Mouse (Mus musculus) thymus, postnatal 25 days (tissue): ENCODE results near the gene Ccdc90b.

Experiments
- DNase-seq: peaks from one replicate; pipeline ENCODE4 v3.0.0; 2022

Ccdc90b gene

DNA sequence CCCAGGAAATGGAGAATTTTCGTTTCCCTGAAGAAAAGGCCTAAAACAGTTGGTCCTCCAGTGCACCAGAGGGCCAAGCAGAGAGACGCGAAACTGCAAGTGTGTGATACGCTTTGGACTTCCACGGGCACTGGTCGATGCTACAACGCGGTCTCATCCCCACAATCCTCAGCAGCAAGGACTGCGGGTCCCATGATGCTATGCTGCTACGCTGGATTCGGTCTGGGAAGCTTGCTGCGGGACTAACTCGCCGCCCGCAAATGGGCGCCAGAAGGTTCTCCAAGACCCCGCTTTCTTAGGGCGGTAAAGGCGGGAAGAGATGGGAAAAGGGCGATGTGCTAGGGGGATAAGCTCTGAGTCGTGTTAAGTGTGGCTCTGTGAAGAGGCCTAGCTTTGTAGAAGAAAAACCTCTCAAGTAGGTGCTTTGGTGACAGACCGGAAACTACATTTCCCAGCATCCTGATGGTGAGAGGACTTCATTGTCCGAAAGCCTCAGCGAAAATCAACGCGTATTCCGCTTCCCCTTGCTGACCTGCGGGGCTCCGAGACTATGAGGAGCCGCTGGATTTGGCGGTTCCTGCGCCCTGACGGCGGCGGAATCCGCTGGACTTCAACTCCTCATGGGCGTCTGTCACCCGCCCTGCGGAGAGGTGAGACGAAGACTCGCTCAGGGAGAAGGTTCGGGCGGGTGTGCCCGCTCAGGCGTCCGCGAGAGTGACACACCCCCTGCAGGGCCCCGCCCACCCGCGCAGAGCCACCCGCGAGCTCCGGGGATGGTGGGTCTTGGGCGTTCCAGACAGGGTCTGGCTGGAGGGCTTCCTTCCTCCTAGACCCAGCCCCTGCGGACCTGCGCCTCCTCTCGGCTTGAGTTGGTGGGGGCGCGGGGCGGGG lies at the start of gene Ccdc90b:
Gene Ccdc90b, plus strand, starts transcription at position 164 of the 891 bp plus-strand sequence.
- DNase-seq = peak; percentile 82

DNA sequence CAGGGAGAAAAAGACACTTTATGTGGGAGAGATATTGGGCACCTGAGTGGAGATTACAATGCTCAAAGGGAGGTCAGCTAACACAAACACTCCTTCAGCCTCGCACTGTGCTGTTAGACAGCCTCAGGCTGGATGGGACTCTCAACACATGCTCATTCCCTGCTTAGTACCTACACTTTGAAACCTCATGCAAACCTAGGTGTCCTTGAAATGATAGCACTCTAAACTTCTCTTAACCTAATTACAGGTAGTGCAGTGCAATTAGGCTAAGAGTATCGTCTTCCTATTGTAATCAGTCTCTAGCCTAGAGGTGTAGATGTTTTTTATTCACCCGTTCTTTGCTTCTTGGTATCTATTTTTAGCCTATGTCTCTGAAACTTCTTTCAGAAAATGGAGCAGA lies 40.6 kb upstream of the Ccdc90b start:
- DNase-seq = no peak

DNA sequence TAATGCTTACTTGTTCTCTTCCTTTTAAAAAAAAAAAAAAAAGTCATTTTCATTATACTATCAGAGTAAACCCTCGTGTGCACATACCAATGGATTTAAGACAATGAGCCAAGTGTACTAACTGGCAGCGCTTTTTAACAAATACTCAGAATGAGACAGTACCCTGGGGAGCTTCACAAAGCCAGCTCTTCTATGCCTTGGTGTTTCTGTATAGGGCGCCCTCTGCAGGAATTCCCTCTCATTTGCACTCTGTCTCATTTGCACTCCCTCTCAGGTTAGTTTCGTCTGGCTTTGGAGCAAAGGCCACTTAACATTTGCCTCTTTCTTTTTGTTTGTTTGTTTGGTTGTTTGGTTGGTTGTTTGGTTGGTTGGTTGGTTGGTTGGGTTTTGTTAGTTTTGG lies 40.1 kb upstream of the Ccdc90b start:
- DNase-seq = peak; percentile 30

DNA sequence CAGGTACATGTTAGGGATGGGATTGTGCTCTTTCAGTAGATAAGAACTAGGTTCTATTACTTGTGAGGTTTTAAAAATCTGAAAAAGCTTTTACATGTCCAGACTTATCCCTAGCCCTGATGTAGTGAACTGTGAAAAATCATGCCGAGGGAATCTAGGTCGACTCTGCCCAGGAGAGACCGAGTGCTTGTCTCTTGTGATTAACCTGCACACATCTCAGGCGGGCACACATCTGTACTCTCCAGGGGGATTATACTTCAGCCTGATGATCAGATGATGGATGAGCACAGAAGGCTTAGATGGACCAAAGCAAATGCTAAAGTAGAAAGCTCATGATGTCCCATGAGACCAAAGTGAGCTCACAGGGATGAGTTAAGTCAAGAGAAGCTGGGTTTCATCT lies 31.7 kb upstream of the Ccdc90b start:
- DNase-seq = no peak

DNA sequence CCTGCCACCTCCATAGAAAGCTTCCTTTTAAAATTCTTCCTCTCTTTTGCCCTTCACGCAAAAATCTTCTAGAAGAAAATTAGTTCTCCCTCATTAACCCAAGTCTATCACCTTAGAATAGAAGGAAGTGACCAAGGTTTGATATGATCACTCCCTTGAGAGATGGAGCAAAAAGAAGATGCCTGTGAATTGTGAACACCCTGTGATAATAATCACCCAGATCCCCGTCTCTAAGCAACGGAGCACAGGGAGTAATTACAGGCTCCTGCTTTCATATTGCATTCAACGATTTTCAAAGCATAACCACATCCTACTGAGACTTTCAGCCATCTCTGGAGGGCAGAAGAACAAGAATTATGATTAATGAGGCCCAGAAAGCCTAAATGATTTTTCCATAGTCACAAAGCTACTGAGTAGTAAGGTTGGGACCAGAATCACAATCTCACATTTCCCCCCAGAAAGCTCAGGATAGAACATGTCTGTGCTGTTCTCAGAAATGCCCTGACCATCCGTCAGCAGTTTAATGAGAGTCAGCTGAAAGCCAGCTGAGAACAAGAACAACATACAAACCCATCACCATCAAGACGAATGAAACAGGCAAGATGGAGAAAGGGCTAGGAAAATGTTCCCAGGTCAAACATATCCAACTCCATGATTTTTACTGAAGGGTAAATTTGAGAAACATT lies 28.5 kb upstream of the Ccdc90b start:
- no peak for DNase-seq

DNA sequence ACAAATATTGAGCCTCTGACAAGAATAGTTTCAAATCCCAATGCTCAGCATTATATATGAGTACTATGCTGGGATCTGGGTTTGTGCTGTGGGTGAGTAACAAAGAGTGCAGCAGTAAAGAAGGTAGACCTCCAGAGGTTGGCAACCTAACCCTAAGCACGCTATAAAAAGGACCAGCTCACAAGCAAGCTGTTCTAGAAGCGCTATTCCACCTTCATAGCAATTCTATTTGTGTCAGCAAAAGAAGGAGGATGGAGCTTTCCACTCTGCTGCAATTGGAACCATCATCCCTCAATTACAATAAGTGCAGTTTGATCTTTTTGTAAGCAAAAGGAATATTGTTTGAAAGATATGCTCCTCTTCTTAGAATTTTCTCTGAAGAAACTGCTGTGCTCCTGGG lies 14.2 kb upstream of the Ccdc90b start:
- no peak for DNase-seq

DNA sequence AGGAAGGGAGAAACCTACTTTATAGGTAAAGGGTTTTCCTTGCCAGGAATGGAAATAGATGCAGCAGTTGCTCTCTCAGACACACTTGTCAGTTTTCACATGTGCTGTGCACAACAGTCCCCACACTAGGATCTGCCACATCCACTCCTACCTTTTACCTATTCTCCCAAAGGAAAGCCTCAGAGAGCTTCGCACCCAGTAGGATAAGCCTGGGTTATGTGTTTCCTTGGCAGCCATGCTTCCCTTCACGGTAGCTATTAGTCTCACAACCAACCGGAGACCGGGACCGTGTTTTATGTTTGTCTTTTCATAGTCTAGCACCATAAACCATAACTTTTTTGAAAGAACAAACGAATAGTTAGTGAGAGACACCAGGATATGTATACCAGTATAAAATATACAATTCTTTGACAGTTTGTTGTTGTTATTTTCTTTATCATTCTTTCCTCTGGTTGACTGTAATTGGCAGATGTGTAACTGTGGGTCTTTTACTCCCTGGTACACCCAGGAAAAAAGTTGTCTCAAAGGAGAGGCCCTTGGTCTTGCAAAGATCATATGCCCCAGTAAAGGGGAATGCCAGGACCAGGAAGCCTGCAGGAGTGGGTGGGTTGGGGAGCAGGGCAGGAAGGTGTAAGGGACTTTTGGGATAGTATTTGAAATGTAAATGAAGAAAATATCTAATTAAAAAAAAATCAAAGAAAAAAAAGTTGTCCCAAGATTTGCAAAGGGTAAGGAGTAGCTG lies 10.5 kb upstream of the Ccdc90b start:
- no peak for DNase-seq

DNA sequence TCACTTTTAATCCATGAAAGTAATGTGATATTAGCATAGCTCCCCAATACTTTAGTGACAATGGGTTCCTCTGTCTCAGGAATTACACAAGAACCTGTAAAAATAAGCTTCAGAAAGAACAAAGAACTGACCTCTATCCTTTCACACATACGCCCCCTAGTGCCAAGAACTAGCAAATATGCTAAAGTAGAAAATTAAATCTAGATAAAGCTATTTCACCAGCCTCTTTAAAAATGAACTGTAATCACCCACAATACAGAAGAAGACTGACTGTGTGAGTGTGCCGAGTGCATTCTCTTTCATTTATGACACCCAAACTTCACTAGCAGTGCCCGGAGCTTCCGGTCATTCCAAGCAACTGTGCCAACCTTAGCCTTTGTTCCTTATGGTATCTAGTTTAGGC lies 10.0 kb upstream of the Ccdc90b start:
- DNase-seq = no peak

DNA sequence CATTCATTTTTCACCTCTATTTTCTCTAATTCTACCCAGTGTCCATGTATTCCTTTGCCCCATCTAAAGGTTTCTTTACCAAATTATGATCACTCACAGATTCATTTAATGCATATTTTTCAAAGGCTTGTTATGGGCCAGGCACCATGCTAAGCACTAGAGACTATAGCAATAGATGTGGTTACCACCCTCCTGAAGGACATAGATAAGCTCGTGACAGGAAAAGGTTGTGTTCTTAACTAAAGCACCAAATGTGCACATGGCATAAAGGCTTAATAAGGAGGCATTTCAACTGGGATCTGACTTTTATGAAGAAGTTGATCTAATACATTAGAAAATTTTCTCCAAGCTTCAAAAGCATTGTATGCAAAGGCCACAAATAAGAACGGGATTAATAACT lies 2.2 kb upstream of the Ccdc90b start:
- DNase-seq = no peak

DNA sequence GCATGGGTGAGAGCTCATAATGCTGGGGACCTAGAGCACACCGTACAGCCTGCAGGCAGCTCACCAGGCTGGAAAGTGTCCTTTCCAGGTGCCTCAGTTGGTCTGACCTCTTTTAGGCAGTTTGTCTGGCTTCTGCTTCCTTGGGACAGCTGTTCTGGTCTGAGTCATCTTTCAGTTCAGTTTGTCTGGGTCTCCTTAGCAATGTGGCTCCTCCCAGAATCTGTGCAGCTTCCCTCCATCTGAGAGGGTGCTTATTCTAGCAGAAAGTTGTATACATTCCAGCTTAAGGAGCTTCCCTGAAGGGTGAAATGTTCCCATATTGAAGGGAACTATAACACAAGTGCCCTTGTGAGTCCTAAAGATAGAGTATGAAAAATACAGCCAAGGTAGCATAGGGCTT lies 5.8 kb downstream of the Ccdc90b start:
- no peak for DNase-seq

DNA sequence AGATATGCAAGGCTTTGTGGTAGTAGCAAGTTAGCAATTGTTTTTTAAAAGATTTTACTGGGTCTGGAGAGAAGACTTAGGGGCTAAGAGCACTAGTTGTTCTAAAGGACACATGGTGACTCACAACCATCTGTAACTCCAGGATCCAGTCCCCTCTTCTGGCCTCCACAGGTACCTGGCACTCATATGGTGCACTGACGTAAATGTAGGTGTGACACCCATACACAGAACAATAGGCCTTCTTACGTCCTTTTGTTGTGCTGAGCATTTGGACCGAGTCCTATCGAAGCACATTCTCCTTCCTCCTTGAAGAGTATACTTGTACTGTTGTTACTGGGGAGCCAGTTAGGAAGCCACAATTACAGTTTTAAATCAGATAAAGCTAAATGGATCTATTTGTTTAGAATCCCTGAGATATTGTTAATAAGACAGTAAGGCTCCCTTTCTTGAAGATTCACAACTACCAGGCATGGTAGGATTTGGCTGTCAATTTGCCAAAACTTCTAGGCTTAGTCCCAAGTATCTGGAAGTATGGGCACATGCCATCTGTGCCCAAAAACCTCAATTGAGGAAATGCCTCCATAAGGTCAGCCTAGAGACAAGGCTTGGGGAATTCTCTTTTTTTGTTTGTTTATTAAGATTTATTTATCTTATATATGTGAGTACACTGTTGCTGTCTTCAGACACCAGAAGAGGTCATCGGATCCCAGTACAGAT lies 19.7 kb downstream of the Ccdc90b start:
- no peak for DNase-seq

DNA sequence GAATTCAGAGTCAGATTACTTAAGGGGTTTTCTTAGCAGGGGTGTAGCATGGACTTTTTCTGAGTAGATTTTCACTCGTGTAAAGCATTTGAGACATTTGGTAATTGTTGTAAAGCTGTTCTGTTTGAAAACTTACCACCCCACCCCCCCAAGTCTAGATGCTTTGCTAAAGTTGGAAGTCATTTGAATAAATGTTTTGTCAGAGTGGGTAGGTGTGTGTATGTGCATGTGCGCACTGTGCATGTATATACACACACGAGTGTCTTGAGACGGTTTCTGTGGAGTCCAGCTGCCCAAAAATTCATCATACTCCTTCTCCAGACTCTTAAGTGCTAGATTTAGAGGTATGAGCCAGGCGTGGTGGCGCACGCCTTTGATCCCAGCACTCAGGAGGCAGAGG lies 22.6 kb downstream of the Ccdc90b start:
- DNase-seq = no peak

DNA sequence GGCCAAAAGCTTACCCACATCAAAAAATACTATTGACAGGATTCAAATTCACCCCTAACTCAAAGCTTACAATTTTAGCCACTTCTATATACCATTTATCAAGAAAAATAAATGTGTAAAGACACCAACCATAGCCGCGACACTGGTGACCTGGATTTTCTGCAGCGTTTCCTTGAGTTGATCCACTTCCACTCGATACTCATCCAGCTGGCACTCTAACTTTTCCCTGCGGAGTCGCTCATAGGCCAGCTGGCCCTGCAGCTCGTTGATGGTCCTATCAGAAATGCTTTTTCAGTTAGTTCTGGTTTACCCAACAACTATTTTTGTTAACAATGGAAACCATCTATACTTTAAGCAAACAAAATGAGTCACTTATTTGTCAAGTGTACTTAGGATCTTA lies 29.0 kb downstream of the Ccdc90b start:
- DNase-seq = no peak

DNA sequence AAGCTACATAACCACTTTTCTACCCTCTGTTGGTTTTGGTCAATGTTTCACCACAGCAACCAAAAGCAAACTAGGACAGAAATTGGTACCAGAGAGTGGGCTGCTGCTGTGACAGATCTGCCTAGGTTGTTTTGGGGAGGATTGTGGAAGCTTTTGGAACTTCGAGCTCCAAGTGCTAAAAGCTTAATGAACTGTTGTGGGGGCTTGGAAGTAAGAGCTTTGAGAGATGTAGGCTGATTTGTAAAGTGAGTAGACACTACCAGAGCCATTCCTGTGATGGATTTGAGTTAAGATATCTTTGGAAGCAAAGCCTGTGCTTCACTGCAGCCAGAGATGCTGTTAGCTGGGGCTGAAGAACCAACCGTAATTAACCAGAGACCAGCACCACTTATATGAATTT lies 29.9 kb downstream of the Ccdc90b start:
- no peak for DNase-seq

DNA sequence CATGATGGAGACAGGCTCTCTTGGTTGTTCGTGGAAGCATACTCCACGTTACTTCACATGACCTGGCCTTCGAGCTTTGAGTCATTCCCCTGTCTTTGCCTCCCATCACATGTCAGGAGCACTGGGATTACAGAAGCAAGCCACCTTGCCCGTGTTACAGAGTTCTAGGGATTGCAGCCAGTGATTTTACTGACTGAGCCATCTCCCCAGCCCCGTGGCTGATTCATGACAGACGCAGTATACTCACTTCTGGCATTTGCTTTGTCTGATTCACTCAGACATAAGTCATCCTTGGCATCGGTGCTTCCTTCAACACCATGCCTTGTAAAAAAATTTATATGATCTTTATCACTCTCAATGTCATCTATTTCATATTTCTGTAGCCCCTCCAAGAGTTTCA lies 44.0 kb downstream of the Ccdc90b start:
- DNase-seq = no peak

DNA sequence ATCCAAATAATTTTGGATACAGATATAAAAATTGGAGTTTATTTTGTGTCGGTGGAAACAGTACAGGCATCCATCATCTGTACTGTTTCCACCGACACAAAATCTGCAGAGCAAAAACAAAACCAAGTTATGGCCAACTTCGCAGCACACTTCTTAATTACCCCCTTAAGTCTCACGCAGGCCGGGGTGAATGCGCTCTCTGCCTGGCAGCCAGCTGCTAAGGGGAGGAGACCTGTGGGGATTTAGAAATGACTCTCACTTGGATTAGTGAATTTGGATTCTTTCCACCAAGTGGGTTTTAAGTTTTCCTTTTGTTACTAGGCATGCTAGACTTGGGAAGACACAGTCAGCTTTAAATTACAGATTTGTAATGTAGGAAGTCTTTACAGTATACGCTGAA lies 49.9 kb downstream of the Ccdc90b start:
- no peak for DNase-seq

DNA sequence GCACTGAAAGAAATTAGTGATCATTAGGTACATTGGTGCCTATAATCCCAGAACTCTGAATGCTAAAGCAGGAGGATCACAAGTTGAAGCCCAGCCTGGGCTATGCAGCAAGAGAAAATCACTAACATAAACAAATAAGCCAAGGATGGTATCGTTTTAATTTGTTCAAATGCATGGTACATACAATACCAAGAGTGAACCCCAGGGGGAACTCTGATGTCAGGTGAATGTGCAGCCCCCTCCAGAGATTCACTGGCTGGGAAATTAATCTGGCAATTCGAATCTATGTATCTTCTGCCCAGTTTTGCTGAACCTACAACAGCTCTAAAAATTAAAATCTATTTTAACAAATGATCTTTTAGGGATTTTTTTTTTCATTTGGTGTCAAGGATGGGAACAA lies 63.5 kb downstream of the Ccdc90b start:
- DNase-seq = peak; percentile 11

DNA sequence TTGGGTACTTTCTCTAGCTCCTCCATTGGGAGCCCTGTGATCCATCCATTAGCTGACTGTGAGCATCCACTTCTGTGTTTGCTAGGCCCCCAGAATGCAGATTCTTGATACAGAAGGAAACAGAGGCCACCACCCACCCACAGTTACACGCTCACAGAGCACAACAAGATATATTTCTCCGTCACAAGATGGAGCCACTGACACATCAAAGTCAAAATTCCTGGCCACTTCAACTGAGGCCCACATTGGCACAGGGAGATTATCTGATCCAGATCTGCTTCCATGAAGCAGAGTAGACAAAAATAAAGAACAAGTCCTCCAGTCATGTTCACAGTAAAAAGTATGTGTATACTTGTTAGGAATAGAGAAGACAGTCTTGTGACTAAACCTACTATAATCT lies 69.2 kb downstream of the Ccdc90b start:
- DNase-seq = peak; percentile 8
